Mouse (Mus musculus) spleen, postnatal 0 days (tissue): ENCODE data around the gene Cplx3. TPM values are rescaled to one million over a fixed set of nuclear protein-coding genes. Genes with fewer than 3 reads are reported as not detected.

Experiments used
- polyA plus RNA-seq: library from polyadenylated mRNA; unstranded; fragments of >200 nt; fragmentation: Nextera tagmentation; extraction: Ambion mirVana; gene quantifications from 2 replicates; pipeline ENCODE4 v1.2.1, GENCODE M21; 2015

Cplx3 gene
- not detected in 2 replicates for polyA plus RNA-seq

GRCm38 (mm10) chr9:57606139-57606851, at the start of gene Cplx3:
Cplx3 (minus strand) TSS chr9:57606281.

GRCm38 (mm10) chr9:57653283-57653682, 47.2 kb upstream of the Cplx3 start, which contains the start of gene Csk:
Csk (minus strand) TSS chr9:57653631.

GRCm38 (mm10) chr9:57620674-57621073, 14.6 kb upstream of the Cplx3 start, which contains the start of gene Lman1l:
Lman1l (minus strand) TSS chr9:57620774.

GRCm38 (mm10) chr9:57589224-57590126, 16.6 kb downstream of the Cplx3 start, which contains the start of gene Ulk3:
Ulk3 (plus strand) TSS chr9:57589452.

DNA sequence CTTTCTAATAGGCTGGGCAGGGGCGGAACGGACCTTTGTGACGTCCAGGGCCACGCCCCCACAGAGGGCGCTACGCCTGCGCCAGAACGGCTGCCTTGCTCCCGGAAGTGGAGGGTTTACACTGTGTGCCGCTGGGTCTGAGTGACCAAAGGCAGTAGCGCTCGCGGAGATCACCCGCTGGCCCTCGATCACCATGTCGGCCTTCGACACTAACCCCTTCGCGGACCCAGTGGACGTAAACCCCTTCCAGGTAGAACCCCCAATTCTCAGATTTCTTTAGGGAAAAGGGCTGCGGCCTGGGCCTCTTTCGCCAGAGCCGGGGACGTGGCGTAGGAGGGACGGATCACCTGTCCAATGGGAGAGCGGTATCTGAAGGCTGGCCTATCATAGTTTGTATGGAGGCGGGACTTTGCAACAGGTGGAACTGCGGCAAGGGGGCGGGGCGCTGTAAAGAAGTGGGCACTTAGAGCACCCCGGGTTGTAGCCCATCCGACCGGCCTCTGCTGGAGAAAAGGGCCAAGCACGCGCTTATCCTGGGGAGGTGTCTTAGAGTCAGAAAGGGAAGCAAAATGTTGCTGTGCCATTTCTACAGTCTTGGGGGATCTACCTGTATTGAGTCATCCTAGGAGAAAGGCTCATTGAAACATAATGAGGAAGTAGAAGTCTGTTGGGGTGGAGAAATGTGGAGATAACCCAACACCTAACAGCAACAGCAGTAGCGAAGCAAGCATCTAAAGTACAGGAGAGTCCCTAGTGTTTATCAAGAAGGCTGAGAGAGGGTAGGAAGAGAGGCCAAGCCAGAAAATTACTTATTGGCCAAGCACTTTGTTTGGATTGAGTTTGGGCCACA, 45.0 kb downstream of the Cplx3 start, which contains the start of gene Scamp2:
Gene Scamp2, plus strand, starts transcription at position 83 of the 850 bp plus-strand sequence.

GRCm38 (mm10) chr9:57552139-57552887, 53.8 kb downstream of the Cplx3 start, which contains the start of gene Mpi:
Mpi (minus strand) TSS chr9:57552763.

Other genes with a start within 250 kb of the Cplx3 start
- 17.4 and 22.6 TPM in 2 replicates for gene Ppcdc, start 166.2 kb downstream of the Cplx3 start, polyA plus RNA-seq
- 4.5 and 6.0 TPM in 2 replicates for gene Scamp5, start 138.2 kb downstream of the Cplx3 start, polyA plus RNA-seq
- gene Rpp25, start 102.3 kb downstream of the Cplx3 start, polyA plus RNA-seq, result 3.1 and 3.6 TPM in 2 replicates
- 414 and 442 TPM in 2 replicates for gene Cox5a, start 85.0 kb downstream of the Cplx3 start, polyA plus RNA-seq
- 9.5 and 11.1 TPM in 2 replicates for gene Fam219b, start 68.8 kb downstream of the Cplx3 start, polyA plus RNA-seq
- 8.7 and 12.2 TPM in 2 replicates for gene Mpi, start 53.5 kb downstream of the Cplx3 start, polyA plus RNA-seq
- gene Scamp2, start 45.3 kb downstream of the Cplx3 start, polyA plus RNA-seq, result 39.3 and 50.4 TPM in 2 replicates
- 4.7 and 6.4 TPM in 2 replicates for gene Ulk3, start 16.8 kb downstream of the Cplx3 start, polyA plus RNA-seq
- not detected in 2 replicates for gene Lman1l, start 14.5 kb upstream of the Cplx3 start, polyA plus RNA-seq
- gene Csk, start 47.4 kb upstream of the Cplx3 start, polyA plus RNA-seq, result 31.6 and 33.8 TPM in 2 replicates
- not detected in 2 replicates for gene Cyp1a2, start 77.4 kb upstream of the Cplx3 start, polyA plus RNA-seq
- gene Cyp1a1, start 81.6 kb upstream of the Cplx3 start, polyA plus RNA-seq, result 0.04 and 0.16 TPM in 2 replicates
- gene Edc3, start 102.3 kb upstream of the Cplx3 start, polyA plus RNA-seq, result 16.2 and 17.0 TPM in 2 replicates
- gene Clk3, start 159.6 kb upstream of the Cplx3 start, polyA plus RNA-seq, result 77.0 and 77.2 TPM in 2 replicates
- gene Arid3b, start 230.5 kb upstream of the Cplx3 start, polyA plus RNA-seq, result 6.1 and 6.7 TPM in 2 replicates